Mouse (Mus musculus) cerebellum, postnatal 14 days (tissue): ENCODE data around the gene Prss35.

ENCODE experiments used
- DNase-seq, 2 experiments: peaks; one replicate each; pipeline ENCODE4 v3.0.0; 2021; ENCODE audit warnings: mixed read lengths in 2 of 2

Prss35 gene

GRCm38 (mm10) chr9:86734795-86735194 lies 8.7 kb upstream of the Prss35 start:
- no peak for DNase-seq

DNA sequence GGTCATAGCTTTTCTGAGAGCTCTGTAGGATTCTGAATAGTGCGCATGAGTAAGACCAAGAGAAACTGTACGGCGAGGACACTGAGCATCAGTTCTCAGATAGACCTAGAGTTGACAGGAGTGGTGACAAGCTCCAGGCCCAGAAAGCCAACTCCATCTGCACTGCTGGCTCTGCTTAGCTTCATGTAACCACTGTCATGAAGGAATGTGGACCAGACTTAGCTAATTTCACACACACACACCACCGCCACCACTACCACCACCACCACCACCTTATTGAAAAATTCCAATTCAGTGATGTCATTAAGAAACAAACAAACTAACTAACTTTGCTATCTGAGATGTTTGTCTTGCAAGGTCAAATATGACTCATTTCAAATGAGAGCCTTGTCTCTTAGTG lies 6.5 kb upstream of the Prss35 start:
- DNase-seq = no peak

DNA sequence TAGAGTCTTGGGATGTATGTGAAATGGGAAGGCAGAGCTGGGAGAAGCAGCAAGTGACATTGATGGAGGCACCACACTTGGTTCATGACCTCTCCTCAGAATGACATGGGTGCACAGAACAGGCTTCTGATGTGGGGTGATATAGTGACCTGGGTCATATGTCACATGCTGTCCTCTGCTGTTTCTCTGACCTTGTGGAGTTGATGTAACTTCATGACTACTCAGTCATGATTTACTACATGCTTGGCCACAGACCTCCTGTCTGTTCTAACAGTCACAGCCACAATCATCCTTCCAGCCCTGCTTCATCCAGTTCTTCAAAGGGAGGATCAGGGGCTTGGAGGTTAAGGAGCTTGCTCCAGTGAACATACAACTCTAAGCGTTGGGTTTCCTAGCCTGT lies 5.4 kb upstream of the Prss35 start:
- no peak for DNase-seq

- no peak for DNase-seq
Measured at GRCm38 (mm10) chr9:86738801-86739200, 4.6 kb upstream of the Prss35 start.

- no peak for DNase-seq
Measured at GRCm38 (mm10) chr9:86739971-86740370, 3.5 kb upstream of the Prss35 start.

- no peak for DNase-seq
Measured at GRCm38 (mm10) chr9:86744041-86744440, 592 bp downstream of the Prss35 start.

DNA sequence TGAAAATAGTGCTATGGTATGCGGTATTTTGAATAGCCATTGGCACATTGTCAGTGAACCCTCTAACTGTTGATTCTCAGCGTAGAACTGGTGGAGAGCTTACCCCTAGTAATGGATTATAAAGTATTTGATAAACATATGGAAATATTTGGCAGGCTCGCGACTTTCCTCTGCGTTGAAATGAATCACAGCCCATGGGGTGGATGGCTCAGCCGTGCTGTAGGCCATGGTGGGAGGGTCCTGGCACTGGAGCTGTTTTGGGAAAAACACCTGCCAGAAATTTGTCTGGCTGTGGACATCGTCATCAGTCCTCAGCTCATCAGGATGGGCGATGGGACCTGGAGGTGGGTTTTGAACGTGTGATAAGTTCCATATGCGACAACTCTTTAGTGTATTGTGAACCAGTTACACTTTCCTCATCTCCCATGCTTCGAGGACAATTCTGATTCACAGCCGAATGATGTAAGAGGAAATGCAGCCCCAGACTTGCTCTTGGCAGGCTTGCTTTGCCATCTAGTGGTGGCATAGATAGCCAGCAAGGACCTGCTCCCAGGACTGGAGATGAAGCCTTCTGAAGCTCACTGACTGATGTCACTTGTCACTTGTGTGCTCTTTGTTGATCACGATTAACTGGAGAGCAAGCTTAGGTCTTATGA lies 2.6 kb downstream of the Prss35 start:
- peak; percentile 82 to 84 for DNase-seq

- no peak for DNase-seq
Measured at GRCm38 (mm10) chr9:86762477-86763376, 19.3 kb downstream of the Prss35 start.

- no peak for DNase-seq
Measured at GRCm38 (mm10) chr9:86764002-86764401, 20.6 kb downstream of the Prss35 start.

GRCm38 (mm10) chr9:86766991-86767390 lies 23.5 kb downstream of the Prss35 start:
- DNase-seq = no peak

GRCm38 (mm10) chr9:86772897-86773296 lies 29.4 kb downstream of the Prss35 start:
- DNase-seq = no peak

- DNase-seq = no peak
Measured at GRCm38 (mm10) chr9:86773996-86774395, 30.5 kb downstream of the Prss35 start.

DNA sequence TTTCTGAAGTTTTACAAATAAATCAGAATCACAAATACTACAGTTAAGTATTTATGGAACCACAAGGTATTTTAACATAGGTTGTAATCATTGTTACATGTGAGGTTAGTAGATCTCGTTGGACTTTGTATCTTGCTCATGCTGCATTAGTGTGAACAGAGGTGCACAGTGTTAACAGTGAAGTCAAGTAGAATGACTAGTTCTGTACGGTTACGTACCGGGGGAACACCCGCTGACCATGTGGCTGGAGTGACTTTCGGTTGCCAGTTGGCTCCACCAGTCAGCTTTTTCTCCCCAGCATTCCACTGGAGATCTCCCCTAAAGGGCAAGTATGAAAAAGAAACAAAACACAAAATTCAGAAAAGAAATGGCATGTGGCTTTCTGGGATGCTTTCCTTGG lies 31.9 kb downstream of the Prss35 start:
- DNase-seq = no peak

DNA sequence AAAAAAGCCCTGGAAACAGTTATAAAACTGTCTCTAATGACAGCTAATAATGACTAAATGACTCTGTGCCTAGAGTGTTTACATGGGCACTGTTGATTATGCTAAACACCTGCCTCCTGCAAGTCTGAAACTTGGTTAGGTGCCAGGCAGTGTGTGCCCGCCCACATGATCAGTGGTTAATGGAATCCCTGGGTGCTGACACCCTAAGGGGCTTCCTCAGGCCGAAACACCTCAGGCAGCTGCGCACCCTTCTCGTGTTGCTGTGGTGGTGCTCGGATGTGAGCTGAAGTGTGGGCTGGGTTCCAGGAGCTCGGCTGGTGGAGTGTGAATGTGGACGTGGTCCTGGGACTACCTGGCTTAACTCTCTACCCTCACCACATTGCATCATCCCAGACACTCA lies 33.9 kb downstream of the Prss35 start:
- no peak for DNase-seq

- DNase-seq = no peak
Measured at GRCm38 (mm10) chr9:86778212-86778611, 34.8 kb downstream of the Prss35 start.

DNA sequence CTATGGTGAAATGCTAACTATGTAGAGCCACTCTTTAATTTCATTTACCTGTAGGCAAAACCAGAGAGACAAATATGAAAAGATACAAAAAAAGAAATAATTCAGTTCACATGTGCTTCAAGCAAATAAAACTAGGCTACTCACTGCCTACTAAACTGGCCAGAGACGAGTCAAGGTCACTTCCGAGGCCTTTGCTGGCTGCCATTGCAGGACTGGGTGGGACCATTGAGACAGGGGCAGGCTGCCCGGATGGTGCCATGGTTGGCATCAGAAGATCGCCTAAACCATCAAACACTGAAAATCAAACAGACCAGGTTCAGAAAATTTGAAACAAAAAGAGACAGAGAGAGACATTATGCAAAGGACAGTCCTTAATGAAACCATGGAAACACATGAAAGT lies 38.0 kb downstream of the Prss35 start:
- DNase-seq = no peak

- DNase-seq = no peak
Measured at GRCm38 (mm10) chr9:86782836-86783235, 39.4 kb downstream of the Prss35 start.

DNA sequence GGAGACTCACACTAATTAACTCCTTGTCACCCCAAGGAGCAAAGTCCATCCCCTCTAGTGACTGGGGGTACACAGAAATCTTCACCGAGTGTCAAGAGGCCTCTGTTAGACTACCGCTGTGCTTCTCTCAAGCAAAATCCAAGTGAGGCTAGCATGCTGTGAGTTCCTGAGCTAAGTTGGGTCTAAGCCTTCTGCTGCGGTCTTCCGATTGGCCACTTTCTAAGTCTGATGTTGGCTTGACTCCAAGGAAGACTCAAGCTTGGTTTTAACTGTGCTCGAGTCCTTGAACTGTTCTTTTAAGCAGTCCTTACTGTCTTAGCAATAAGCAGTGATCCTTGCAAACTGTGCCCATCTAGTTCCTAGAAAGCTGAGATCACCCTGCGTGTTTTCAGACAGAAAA lies 45.7 kb downstream of the Prss35 start:
- no peak for DNase-seq

- DNase-seq = no peak
Measured at GRCm38 (mm10) chr9:86791927-86792326, 48.5 kb downstream of the Prss35 start.

DNA sequence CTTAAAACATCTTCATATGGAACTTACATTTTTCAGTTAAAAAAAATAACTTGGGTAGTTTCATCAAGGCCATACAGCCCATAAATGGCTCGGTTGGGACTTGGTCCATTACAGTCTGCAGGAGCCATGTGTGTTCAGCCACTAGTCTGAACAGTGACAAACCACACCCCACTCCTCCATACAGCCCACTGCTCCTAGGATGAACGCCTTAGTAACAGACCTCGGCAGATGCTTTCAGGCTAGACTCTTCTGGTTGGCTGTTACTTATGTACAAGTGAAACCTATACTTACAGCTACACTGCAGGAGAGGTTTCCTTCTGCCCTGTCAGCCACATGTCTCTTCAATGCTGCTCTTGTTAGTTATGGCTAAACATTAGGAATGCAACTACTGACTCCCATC lies 51.8 kb downstream of the Prss35 start:
- no peak for DNase-seq

DNA sequence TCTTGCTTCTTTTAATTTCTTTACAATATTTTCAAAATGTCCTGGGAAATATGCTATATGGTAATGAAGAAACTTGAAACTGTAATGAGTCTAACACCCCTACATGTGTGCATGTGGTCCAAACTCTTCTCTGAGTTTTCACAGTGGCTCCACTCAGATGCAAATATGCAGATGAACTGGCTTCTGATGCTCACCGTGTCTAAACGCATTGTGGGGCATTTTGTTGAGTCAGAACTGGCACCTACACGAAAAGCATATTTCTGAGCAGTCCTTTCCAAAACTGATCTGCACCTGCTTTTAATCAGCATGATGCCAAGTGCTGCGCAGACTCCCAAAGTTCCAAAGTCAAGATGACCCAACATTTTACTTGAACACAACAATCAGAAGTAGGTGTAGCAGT lies 54.1 kb downstream of the Prss35 start:
- no peak for DNase-seq

- peak in 1 of 2 experiments; percentile 32 for DNase-seq
Measured at GRCm38 (mm10) chr9:86798129-86798528, 54.7 kb downstream of the Prss35 start.

- no peak for DNase-seq
Measured at GRCm38 (mm10) chr9:86798686-86799085, 55.2 kb downstream of the Prss35 start.

GRCm38 (mm10) chr9:86799099-86799498 lies 55.6 kb downstream of the Prss35 start:
- no peak for DNase-seq
